Mouse (Mus musculus) heart, embryonic 12.5 days (tissue): ENCODE results near the gene Prss34. TPM values are rescaled to one million over a fixed set of nuclear protein-coding genes. Genes with fewer than 3 reads are reported as not detected.

Experiments used
- polyA plus RNA-seq: library from polyadenylated mRNA; unstranded; fragments of >200 nt; fragmentation: Nextera tagmentation; extraction: Ambion mirVana; gene quantifications from 2 replicates; pipeline ENCODE4 v1.2.1, GENCODE M21; 2016

Prss34 gene
- polyA plus RNA-seq, 1 experiment from 2014 or later = not detected

Other genes with a start within 250 kb of the Prss34 start
- 16.3 and 20.4 TPM in 2 replicates for gene Tmem204, start 214.8 kb upstream of the Prss34 start, polyA plus RNA-seq
- gene Telo2, start 182.4 kb upstream of the Prss34 start, polyA plus RNA-seq = 23.5 and 30.7 TPM in 2 replicates
- 0.27 TPM in 1 of 2 replicates, not detected in the other for gene Ptx4, start 177.6 kb upstream of the Prss34 start, polyA plus RNA-seq
- gene Clcn7, start 165.0 kb upstream of the Prss34 start, polyA plus RNA-seq = 19.5 and 21.1 TPM in 2 replicates
- gene Ccdc154, start 135.9 kb upstream of the Prss34 start, polyA plus RNA-seq = not detected in 2 replicates
- gene Gm38655, start 122.9 kb upstream of the Prss34 start, polyA plus RNA-seq = not detected in 2 replicates
- 25.1 and 25.9 TPM in 2 replicates for gene BC003965, start 113.8 kb upstream of the Prss34 start, polyA plus RNA-seq
- gene Unkl, start 110.0 kb upstream of the Prss34 start, polyA plus RNA-seq = 5.1 and 6.3 TPM in 2 replicates
- 25.0 TPM in 2 replicates for gene Gnptg, start 58.3 kb upstream of the Prss34 start, polyA plus RNA-seq
- gene Tsr3, start 58.2 kb upstream of the Prss34 start, polyA plus RNA-seq = 33.3 and 34.1 TPM in 2 replicates
- gene Baiap3, start 42.0 kb upstream of the Prss34 start, polyA plus RNA-seq = 0.18 and 0.42 TPM in 2 replicates
- 459 and 468 TPM in 2 replicates for gene Ube2i, start 23.8 kb upstream of the Prss34 start, polyA plus RNA-seq
- gene Prss28, start 10.3 kb downstream of the Prss34 start, polyA plus RNA-seq = not detected in 2 replicates
- gene Prss29, start 20.3 kb downstream of the Prss34 start, polyA plus RNA-seq = not detected in 2 replicates
- not detected in 2 replicates for gene Tpsab1, start 47.2 kb downstream of the Prss34 start, polyA plus RNA-seq
- not detected in 2 replicates for gene Tpsb2, start 67.9 kb downstream of the Prss34 start, polyA plus RNA-seq
- gene Tpsg1, start 70.9 kb downstream of the Prss34 start, polyA plus RNA-seq = not detected in 2 replicates
- 13.5 and 16.3 TPM in 2 replicates for gene Cacna1h, start 135.4 kb downstream of the Prss34 start, polyA plus RNA-seq
- gene Tekt4, start 156.2 kb downstream of the Prss34 start, polyA plus RNA-seq = 0.45 and 0.54 TPM in 2 replicates
- gene Sstr5, start 198.9 kb downstream of the Prss34 start, polyA plus RNA-seq = 0.63 and 0.67 TPM in 2 replicates